Mouse (Mus musculus) monocyte, adult 59 days (primary cell): Measurements from ENCODE around the gene Gm8247. TPM values are rescaled to one million over a fixed set of nuclear protein-coding genes. Genes with fewer than 3 reads are reported as not detected.

Source experiments
- total RNA-seq, 2 experiments: library from RNA; stranded (reverse); gene quantifications; one replicate each; pipeline ENCODE4 v1.2.4; 2023

Gene Gm8247
- total RNA-seq, result not detected

GRCm38 (mm10) chr14:44582853-44583252 is at the start of gene Gm8247:
TSS of gene Gm8247 (plus strand) at chr14:44583153.

GRCm38 (mm10) chr14:44627737-44628136 is 44.8 kb downstream of the Gm8247 start, which contains the start of gene Gm5624:
TSS of gene Gm5624 (minus strand) at chr14:44627938.

Other genes starting within 250 kb of the Gm8247 start
- not detected for gene Gm5930, start 244.6 kb upstream of the Gm8247 start, total RNA-seq
- not detected for gene Gm8229, start 217.8 kb upstream of the Gm8247 start, total RNA-seq
- gene Gm3371, start 172.5 kb upstream of the Gm8247 start, total RNA-seq, result not detected
- not detected for gene Gm8232, start 149.5 kb upstream of the Gm8247 start, total RNA-seq
- gene BC061237, start 90.7 kb upstream of the Gm8247 start, total RNA-seq, result not detected
- gene Gm17093, start 64.9 kb upstream of the Gm8247 start, total RNA-seq, result not detected
- not detected for gene Gm5624, start 44.8 kb downstream of the Gm8247 start, total RNA-seq
- gene Gm8257, start 123.3 kb downstream of the Gm8247 start, total RNA-seq, result not detected
- gene Gm8267, start 167.2 kb downstream of the Gm8247 start, total RNA-seq, result not detected